Mouse (Mus musculus) liver, embryonic 14.5 days (tissue): Measurements from ENCODE around the gene Zfp52.

ENCODE experiments used
- CTCF ChIP-seq: IDR thresholded peaks from 2 replicates; pipeline ENCODE4 v1.5.1; 2016; ENCODE audit warnings: antibody characterized with exemption, low read depth, control low read depth
- EP300 ChIP-seq: IDR thresholded peaks from 2 replicates; pipeline ENCODE4 v1.6.1; 2016; ENCODE audit warnings: antibody characterized with exemption, low read depth

GRCm38 (mm10) chr17:21526270-21526669 lies 9.1 kb upstream of the Zfp52 start:
- no peak for TF ChIP-seq CTCF
- no peak for TF ChIP-seq EP300
